Mouse (Mus musculus): ENCODE measurements around the gene Olfr361.
"Not testable (repeated sequence)": the region's sequence is repeated elsewhere in the genome, so short reads cannot be mapped to it uniquely, and the experiment has no call there.

Olfr361 gene

DNA sequence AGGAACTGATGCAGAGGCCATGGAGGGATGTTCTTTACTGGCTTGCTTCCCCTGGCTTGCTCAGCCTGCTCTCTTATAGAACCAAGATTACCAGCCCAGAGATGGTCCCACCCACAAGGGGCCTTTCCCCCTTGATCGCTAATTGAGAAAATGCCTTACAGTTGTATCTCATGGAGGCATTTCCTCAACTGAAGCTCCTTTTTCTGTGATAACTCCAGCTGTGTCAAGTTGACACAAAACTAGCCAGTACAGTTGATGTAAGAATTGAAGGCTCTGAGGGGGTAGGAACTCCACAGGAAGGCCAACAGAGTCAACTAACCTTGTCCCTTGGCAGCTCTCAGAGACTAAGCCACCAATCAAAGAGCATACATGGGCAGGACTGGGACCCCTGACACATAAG, at the start of gene Olfr361:
TSS of gene Olfr361 (minus strand) at position 101 of the 400 bp plus-strand sequence.
- not testable (repeated sequence) for DNase-seq

DNA sequence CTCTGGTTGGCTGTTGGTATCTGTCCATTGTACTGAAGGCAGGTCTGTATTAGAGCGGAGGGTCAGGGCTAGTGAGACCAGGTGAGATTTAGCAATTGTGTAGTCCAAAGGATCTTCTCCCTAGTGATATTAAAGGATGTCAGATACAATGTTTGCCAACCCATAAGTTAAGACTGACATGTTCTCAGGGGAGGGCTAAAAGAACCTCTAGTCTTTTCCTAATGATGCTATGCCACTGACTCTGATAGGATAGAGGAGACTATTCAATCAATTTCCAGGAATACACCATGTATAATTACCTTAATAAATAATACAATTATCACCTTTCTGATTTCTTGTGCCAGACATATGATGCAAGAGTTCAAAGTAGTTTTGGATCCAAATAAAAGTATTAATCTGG, 28.7 kb upstream of the Olfr361 start, which contains the start of gene Olfr362:
TSS of gene Olfr362 (minus strand) at position 101 of the 400 bp plus-strand sequence.
- DNase-seq, result no peak

DNA sequence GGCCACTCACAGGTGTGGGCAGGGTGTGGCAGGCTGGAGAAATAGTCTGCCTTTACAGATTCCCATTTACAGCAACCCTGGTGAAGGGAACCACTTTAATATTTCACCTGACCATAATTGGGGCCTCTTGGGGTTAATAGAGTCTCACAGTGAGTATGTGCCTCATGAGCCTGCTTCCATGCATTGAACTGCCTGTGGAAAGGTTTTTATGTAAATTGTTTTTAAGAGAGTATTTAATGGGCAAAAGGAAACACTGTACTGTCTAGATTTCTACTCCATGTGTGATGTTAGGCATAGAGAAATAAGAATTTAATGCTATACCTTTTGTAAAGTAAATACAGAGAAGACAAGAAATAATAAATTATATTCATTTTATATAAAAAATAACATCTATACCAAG, 23.6 kb downstream of the Olfr361 start, which contains the start of gene Olfr360:
TSS of gene Olfr360 (plus strand) at position 301 of the 400 bp plus-strand sequence.
- DNase-seq, result no peak

All from kidney, postnatal 25 days (tissue).